ENCODE assay signal across 28 mouse cellular contexts in genomic region chr9:70496990-70497389, GRCm38 (mm10). TPM values are rescaled to one million over a fixed set of nuclear protein-coding genes. Genes with fewer than 3 reads are reported as not detected.
DNase-seq lines count a peak whose midpoint lies in the region; ATAC-seq and TF ChIP-seq lines count a peak whose summit lies in the region.
"Had no signal": no experiment of that assay in that cellular context is flagged by ENCODE, and none has a peak within 500 bp of the region (broad histone marks: within the 10 kb centered on the region; RNA-seq: fewer than 3 reads in every experiment).

No protein-coding gene starts in this region.

- ATAC-seq in heart, embryonic 15.5 days (replicated peaks; ENCODE audit: insufficient number of reproducible peaks, insufficient read depth, low FRiP score, low read depth): no peak
- ATAC-seq in heart, embryonic 12.5 days (ENCODE audit: insufficient number of reproducible peaks, low FRiP score): no peak
- ATAC-seq in liver, embryonic 15.5 days (ENCODE audit: insufficient read depth): no peak
- no peak for ATAC-seq in liver, embryonic 11.5 days (replicated peaks; ENCODE audit: low FRiP score)
- ATAC-seq: CD4-positive, CD25-positive, alpha-beta regulatory T cell, adult 4 months; forebrain, embryonic 14.5 days; forebrain, postnatal 0 days; hindbrain, postnatal 0 days; inflammation-experienced regulatory T-cells, adult 6 months; Patski had no signal

- no peak for DNase-seq in liver, embryonic 11.5 days (ENCODE audit: low spot score)
- DNase-seq in 416B (ENCODE audit: low read depth) (peak; percentile 53), MEL (ENCODE audit: low read depth, low spot score) (peak; percentile 66)
- no peak for DNase-seq in right cerebral cortex, adult 2 months (ENCODE audit: low spot score in 2 of 2)
- DNase-seq in left cerebral cortex, postnatal 10 days (ENCODE audit: extremely low spot score in 1 of 2, low spot score in 2 of 2): no peak
- DNase-seq: adrenal gland, adult 2 months; adrenal gland, postnatal 14 days; cerebellum, adult 11 months; cerebellum, adult 2 months; cerebellum, adult 9-11 months; cerebellum, postnatal 25 days; forebrain, postnatal 0 days; gastrocnemius, adult 2 months; gastrocnemius, postnatal 14 days; heart, adult 18-20 months had no signal

- no peaks in the 10 kb centered on the region for H3K27me3 ChIP-seq in heart, embryonic 15.5 days
- H3K27me3 ChIP-seq in heart, embryonic 12.5 days (replicated peaks): no peaks in the 10 kb centered on the region
- no peaks in the 10 kb centered on the region for H3K27me3 ChIP-seq in liver, embryonic 15.5 days
- H3K27me3 ChIP-seq in liver, embryonic 11.5 days (replicated peaks; ENCODE audit: control insufficient read depth, insufficient read depth, low read length): no peaks in the 10 kb centered on the region
- no peaks in the 10 kb centered on the region for H3K27me3 ChIP-seq in MEL (ENCODE audit: control insufficient read depth in 1 of 2, insufficient read depth in 2 of 2, low read length in 2 of 2)
- H3K27me3 ChIP-seq: embryonic facial prominence, embryonic 12.5 days; embryonic facial prominence, embryonic 15.5 days; heart, embryonic 13.5 days; Patski had no signal

- H3K79me2 ChIP-seq in MEL (ENCODE audit: control insufficient read depth, insufficient read depth, low read length, poor library complexity): peaks cover 50% of the 10 kb centered on the region

- peak overlapping the region; percentile 5; the same call in 1 of the 2 replicates for H3K27ac ChIP-seq in heart, embryonic 15.5 days
- no peak overlapping the region for H3K27ac ChIP-seq in heart, embryonic 12.5 days (ENCODE audit: poor library complexity, severe bottlenecking)
- H3K27ac ChIP-seq in liver, embryonic 15.5 days (replicated peaks): peak overlapping the region; percentile 48; the same call in 1 of the 2 replicates
- H3K27ac ChIP-seq in liver, embryonic 11.5 days (ENCODE audit: low read depth, low read length): no peak overlapping the region
- peak overlapping the region; percentile 31; the same call in 1 of the 2 replicates for H3K27ac ChIP-seq in MEL (ENCODE audit: control insufficient read depth, low read depth, low read length)
- H3K27ac ChIP-seq: embryonic facial prominence, embryonic 12.5 days; embryonic facial prominence, embryonic 15.5 days; gastrocnemius, adult 2 months; hindbrain, embryonic 10.5 days; hindbrain, embryonic 14.5 days; hindbrain, postnatal 0 days had no signal

- peaks cover 23% of the 10 kb centered on the region for H3K4me1 ChIP-seq in heart, embryonic 15.5 days (replicated peaks)
- H3K4me1 ChIP-seq in heart, embryonic 12.5 days (replicated peaks): peaks cover 19% of the 10 kb centered on the region
- peaks cover 42% of the 10 kb centered on the region for H3K4me1 ChIP-seq in liver, embryonic 15.5 days (replicated peaks)
- H3K4me1 ChIP-seq in liver, embryonic 11.5 days (replicated peaks; ENCODE audit: control insufficient read depth, insufficient read depth, low read length): peaks cover 15% of the 10 kb centered on the region
- H3K4me1 ChIP-seq in MEL (ENCODE audit: control insufficient read depth in 1 of 2, insufficient read depth in 2 of 2, low read length in 2 of 2): peaks cover 13 to 16% of the 10 kb centered on the region in 2 experiments
- H3K4me1 ChIP-seq: embryonic facial prominence, embryonic 15.5 days had no signal

- H3K9me3 ChIP-seq in heart, embryonic 15.5 days (replicated peaks): no peaks in the 10 kb centered on the region
- H3K9me3 ChIP-seq in heart, embryonic 12.5 days (replicated peaks): no peaks in the 10 kb centered on the region
- no peaks in the 10 kb centered on the region for H3K9me3 ChIP-seq in liver, embryonic 15.5 days (replicated peaks)
- no peaks in the 10 kb centered on the region for H3K9me3 ChIP-seq in liver, embryonic 11.5 days (ENCODE audit: control insufficient read depth, low read length)
- H3K9me3 ChIP-seq in MEL (replicated peaks; ENCODE audit: insufficient read depth, low read length): no peaks in the 10 kb centered on the region
- H3K9me3 ChIP-seq: embryonic facial prominence, embryonic 12.5 days; embryonic facial prominence, embryonic 15.5 days; heart, embryonic 13.5 days; hindbrain, embryonic 10.5 days had no signal

- no peak overlapping the region for H3K4me2 ChIP-seq in heart, embryonic 15.5 days
- H3K4me2 ChIP-seq in heart, embryonic 12.5 days: no peak overlapping the region
- H3K4me2 ChIP-seq in liver, embryonic 15.5 days: no peak overlapping the region
- H3K4me2 ChIP-seq in liver, embryonic 11.5 days: no peak overlapping the region
- H3K4me2 ChIP-seq: embryonic facial prominence, embryonic 12.5 days; embryonic facial prominence, embryonic 15.5 days; heart, embryonic 13.5 days; hindbrain, embryonic 14.5 days had no signal

- no peak for TF ChIP-seq EP300 in MEL (IDR thresholded peaks at IDR 0.05; ENCODE audit: low read depth in 1 of 2, low read length in 2 of 2)

- H3K9ac ChIP-seq in heart, embryonic 15.5 days: no peak overlapping the region
- no peak overlapping the region for H3K9ac ChIP-seq in heart, embryonic 12.5 days
- H3K9ac ChIP-seq in liver, embryonic 15.5 days: no peak overlapping the region
- H3K9ac ChIP-seq in liver, embryonic 11.5 days (ENCODE audit: low read depth, low read length): no peak overlapping the region
- H3K9ac ChIP-seq in MEL (ENCODE audit: control insufficient read depth, low read depth, low read length, poor library complexity, severe bottlenecking): no peak overlapping the region
- H3K9ac ChIP-seq: embryonic facial prominence, embryonic 12.5 days; embryonic facial prominence, embryonic 15.5 days; forebrain, postnatal 0 days; heart, embryonic 13.5 days; hindbrain, embryonic 14.5 days had no signal

- TF ChIP-seq CTCF in MEL (IDR thresholded peaks at IDR 0.05 in 2 of 3, conservative IDR thresholded peaks at IDR 0.05 in 1 of 3; ENCODE audit: control insufficient read depth in 1 of 3, insufficient read depth in 1 of 3, low read depth in 2 of 3, low read length in 3 of 3, poor library complexity in 1 of 3, severe bottlenecking in 1 of 3): no peak

- no peak for TF ChIP-seq RAD21 in MEL (IDR thresholded peaks at IDR 0.05; ENCODE audit: low read depth, low read length)

- no peak for TF ChIP-seq POLR2A in MEL (IDR thresholded peaks at IDR 0.05; ENCODE audit: control insufficient read depth in 1 of 2, insufficient read depth in 1 of 2, low read depth in 1 of 2, low read length in 2 of 2, poor library complexity in 1 of 2)

- no peak overlapping the region for H3K4me3 ChIP-seq in heart, embryonic 15.5 days
- no peak overlapping the region for H3K4me3 ChIP-seq in heart, embryonic 12.5 days
- no peak overlapping the region for H3K4me3 ChIP-seq in liver, embryonic 15.5 days (replicated peaks)
- no peak overlapping the region for H3K4me3 ChIP-seq in liver, embryonic 11.5 days (ENCODE audit: low read depth, low read length)
- no peak overlapping the region for H3K4me3 ChIP-seq in MEL (ENCODE audit: control insufficient read depth in 1 of 2, insufficient read depth in 1 of 2, low read depth in 2 of 2, low read length in 2 of 2)
- H3K4me3 ChIP-seq: embryonic facial prominence, embryonic 12.5 days; embryonic facial prominence, embryonic 15.5 days; gastrocnemius, adult 2 months; heart, embryonic 13.5 days; hindbrain, embryonic 10.5 days had no signal

- intact Hi-C loops in left cerebral cortex, postnatal 10 days (cut with DNase I): no loop called here

- peaks cover 12% of the 10 kb centered on the region; the same call in 1 of the 2 replicates for H3K36me3 ChIP-seq in heart, embryonic 15.5 days
- H3K36me3 ChIP-seq in heart, embryonic 12.5 days: peaks cover 22% of the 10 kb centered on the region
- peaks cover 12% of the 10 kb centered on the region; the same call in 1 of the 2 replicates for H3K36me3 ChIP-seq in liver, embryonic 15.5 days (replicated peaks)
- peaks cover 2% of the 10 kb centered on the region; the same call in 1 of the 2 replicates for H3K36me3 ChIP-seq in liver, embryonic 11.5 days (ENCODE audit: control insufficient read depth, insufficient read depth, low read length)
- peaks cover 9 to 70% of the 10 kb centered on the region in 2 experiments for H3K36me3 ChIP-seq in MEL (ENCODE audit: control insufficient read depth in 1 of 2, insufficient read depth in 2 of 2, low read length in 2 of 2)

TF ChIP-seq in MEL, 35 proteins besides CTCF, POLR2A, EP300 and RAD21 (continues in another document):
- no peak for TF ChIP-seq POLR2AphosphoS5 (IDR thresholded peaks at IDR 0.05; ENCODE audit: borderline replicate concordance, low read depth, low read length)
- no peak for TF ChIP-seq E2F4 (IDR thresholded peaks at IDR 0.05; ENCODE audit: borderline replicate concordance, low read depth, low read length)
- TF ChIP-seq GATA1 (IDR thresholded peaks at IDR 0.05; ENCODE audit: low read depth, low read length): peak; percentile 66
- no peak for TF ChIP-seq HCFC1 (IDR thresholded peaks at IDR 0.05; ENCODE audit: low read depth, low read length)
- no peak for TF ChIP-seq BHLHE40 (IDR thresholded peaks at IDR 0.05; ENCODE audit: borderline replicate concordance, low read depth, low read length)
- no peak for TF ChIP-seq GABPA (IDR thresholded peaks at IDR 0.05; ENCODE audit: low read depth, low read length)
- no peak for TF ChIP-seq MAFK (IDR thresholded peaks at IDR 0.05; ENCODE audit: borderline replicate concordance, low read depth, low read length)
- no peak for TF ChIP-seq ZNF384 (IDR thresholded peaks at IDR 0.05; ENCODE audit: low read depth, low read length)
- TF ChIP-seq SIN3A (IDR thresholded peaks at IDR 0.05; ENCODE audit: low read length): peak; percentile 90

RNA-seq across cellular contexts. Expression of gene Rnf111, which starts 6.5 kb away (rescaled TPM):
- 18.5 and 23.2 TPM in 2 replicates for polyA plus RNA-seq in heart, embryonic 15.5 days (2015; fragmentation: Nextera tagmentation; extraction: Ambion mirVana)
- 28.0 and 30.9 TPM in 2 replicates for polyA plus RNA-seq in heart, embryonic 12.5 days (2016; fragmentation: Nextera tagmentation; extraction: Ambion mirVana)
- polyA plus RNA-seq in liver, embryonic 15.5 days (2015; fragmentation: Nextera tagmentation; extraction: Ambion mirVana): 8.0 and 9.7 TPM in 2 replicates
- 22.9 and 23.3 TPM in 2 replicates for polyA plus RNA-seq in liver, embryonic 11.5 days (2014; fragmentation: Nextera tagmentation; extraction: Ambion mirVana)
- 25.2 and 25.4 TPM in 2 replicates for total RNA-seq in MEL (2012; rRNA removed)
- 10 to 100 TPM; 46.0 to 88.2 TPM for polyA plus RNA-seq in MEL (2012; ENCODE audit: insufficient read depth in 1 of 2, insufficient read length in 2 of 2, low read depth in 1 of 2, low replicate concordance in 2 of 2, missing spikeins in 1 of 2)
- 10 to 100 TPM; 36.1 to 39.8 TPM for total RNA-seq in left cerebral cortex, postnatal 10 days (2021)

RNA-seq across cellular contexts. Expression of gene Sltm, which starts 45.6 kb away (rescaled TPM):
- polyA plus RNA-seq in heart, embryonic 15.5 days (2015; fragmentation: Nextera tagmentation; extraction: Ambion mirVana): 32.7 and 33.0 TPM in 2 replicates
- polyA plus RNA-seq in heart, embryonic 12.5 days (2016; fragmentation: Nextera tagmentation; extraction: Ambion mirVana): 38.7 and 42.8 TPM in 2 replicates
- polyA plus RNA-seq in liver, embryonic 15.5 days (2015; fragmentation: Nextera tagmentation; extraction: Ambion mirVana): 14.8 and 15.6 TPM in 2 replicates
- 47.1 and 51.2 TPM in 2 replicates for polyA plus RNA-seq in liver, embryonic 11.5 days (2014; fragmentation: Nextera tagmentation; extraction: Ambion mirVana)
- 44.0 and 54.6 TPM in 2 replicates for total RNA-seq in MEL (2012; rRNA removed)
- polyA plus RNA-seq in MEL (2012; ENCODE audit: insufficient read depth in 1 of 2, insufficient read length in 2 of 2, low read depth in 1 of 2, low replicate concordance in 2 of 2, missing spikeins in 1 of 2): 10 to 100 TPM; 62.3 to 70.0 TPM
- 10 to 100 TPM; 43.6 to 45.4 TPM for total RNA-seq in left cerebral cortex, postnatal 10 days (2021)

Comparison
In these comparisons a context has a peak if more than half of its experiments do, and no peak if none do; other contexts are left out.
1. H3K27ac ChIP-seq: peak in heart, embryonic 15.5 days (single experiment), liver, embryonic 15.5 days (single experiment) and MEL (single experiment); none in heart, embryonic 12.5 days (single experiment) and liver, embryonic 11.5 days (single experiment).
2. DNase-seq: peak in 416B (single experiment) and MEL (single experiment); none in liver, embryonic 11.5 days (single experiment), right cerebral cortex, adult 2 months (0 of 2) and left cerebral cortex, postnatal 10 days (0 of 2).